Mouse (Mus musculus): ENCODE measurements around the gene Nup93.

GRCm38 (mm10) chr8:94213819-94214218, 545 bp upstream of the Nup93 start:
- TF ChIP-seq CTCF (IDR thresholded peaks at IDR 0.05; ENCODE audit: low read depth, low read length) (no peak), POLR2A (IDR thresholded peaks at IDR 0.05; ENCODE audit: insufficient read depth, low read length) (no peak)

Data from ES-Bruce4 (cell line).